Mouse (Mus musculus): Measurements from ENCODE around the gene Krt79. TPM values are rescaled to one million over a fixed set of nuclear protein-coding genes. Genes with fewer than 3 reads are reported as not detected.
A peak's percentile ranks its signal among the peaks of the same experiment; 100 is the strongest.

Krt79 gene
- 24.6 and 32.7 TPM in 2 replicates for polyA plus RNA-seq (2012; rRNA removed)

DNA sequence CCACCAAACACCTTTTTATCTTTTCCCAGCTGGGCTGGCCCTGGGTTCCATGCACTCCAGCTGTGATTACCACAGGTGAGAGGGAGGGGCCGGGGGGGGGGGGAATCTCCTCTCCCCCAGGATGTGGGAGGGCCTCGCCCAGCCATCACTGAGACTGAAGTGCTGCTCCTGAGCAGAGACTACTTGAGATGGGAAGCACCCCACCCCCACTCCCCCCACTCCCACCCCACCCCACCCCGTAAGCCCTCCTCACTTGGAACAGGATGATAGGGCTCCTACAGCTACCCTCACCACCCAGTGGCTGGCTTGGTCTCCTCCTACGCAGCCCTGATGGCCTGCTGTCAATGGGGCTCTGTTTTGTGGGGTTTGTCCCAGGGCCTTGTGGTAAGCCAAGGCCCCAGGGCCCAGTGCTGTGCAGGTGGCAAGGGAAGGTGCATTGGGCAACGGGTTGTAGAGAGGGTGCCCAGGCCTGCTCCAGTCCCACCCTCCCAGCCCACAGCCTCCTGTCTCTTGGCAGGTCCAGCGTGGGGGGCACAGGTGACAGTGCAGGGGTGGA, at the start of gene Krt79:
TSS of gene Krt79 (minus strand) at position 51 of the 556 bp plus-strand sequence.
- TF ChIP-seq POLR2A (IDR thresholded peaks at IDR 0.05; ENCODE audit: borderline replicate concordance, extremely low read depth, low read depth, low read length) (no peak), CTCF (IDR thresholded peaks at IDR 0.05; ENCODE audit: insufficient read depth, low read length) (no peak)
- Histone ChIP-seq H3K4me1 (ENCODE audit: control insufficient read depth, insufficient read depth, low read length) (no peaks in the 10 kb centered on the region), H3K4me3 (replicated peaks; ENCODE audit: extremely low read depth, low read depth, low read length) (no peak within 1 kb of the TSS)
- DNase-seq, result no peak
- WGBS, result 82% methylated on average over 5 of the region's 6 CpGs

GRCm38 (mm10) chr15:101988714-101989113, 48.6 kb upstream of the Krt79 start:
- peaks cover 1% of the 10 kb centered on the region; the same call in 1 of the 2 replicates for H3K4me1 ChIP-seq (ENCODE audit: control insufficient read depth, insufficient read depth, low read length)
- H3K4me3 ChIP-seq (replicated peaks; ENCODE audit: extremely low read depth, low read depth, low read length), result no peak overlapping the region
- 68% methylated on average over 8 of the region's 8 CpGs for WGBS
- DNase-seq, result no peak
- no peak for TF ChIP-seq POLR2A (IDR thresholded peaks at IDR 0.05; ENCODE audit: borderline replicate concordance, extremely low read depth, low read depth, low read length)
- TF ChIP-seq CTCF (IDR thresholded peaks at IDR 0.05; ENCODE audit: insufficient read depth, low read length), result no peak

- WGBS, result under 1% methylated on average over 10 of the region's 10 CpGs
- peak; percentile 85 for DNase-seq
Measured at GRCm38 (mm10) chr15:101988119-101988518, 48.0 kb upstream of the Krt79 start.

GRCm38 (mm10) chr15:101984746-101985145, 44.6 kb upstream of the Krt79 start:
- Histone ChIP-seq H3K4me1 (ENCODE audit: control insufficient read depth, insufficient read depth, low read length) (peaks cover 3% of the 10 kb centered on the region; the same call in 1 of the 2 replicates), H3K4me3 (replicated peaks; ENCODE audit: extremely low read depth, low read depth, low read length) (no peak overlapping the region)
- WGBS, result 6% methylated on average over 6 of the region's 6 CpGs
- TF ChIP-seq POLR2A (IDR thresholded peaks at IDR 0.05; ENCODE audit: borderline replicate concordance, extremely low read depth, low read depth, low read length) (no peak), CTCF (IDR thresholded peaks at IDR 0.05; ENCODE audit: insufficient read depth, low read length) (no peak)
- no peak for DNase-seq

More at GRCm38 (mm10) chr15:101988119-101988518, 48.0 kb upstream of the Krt79 start:
- no peak for TF ChIP-seq POLR2A (IDR thresholded peaks at IDR 0.05; ENCODE audit: borderline replicate concordance, extremely low read depth, low read depth, low read length)
- TF ChIP-seq CTCF (IDR thresholded peaks at IDR 0.05; ENCODE audit: insufficient read depth, low read length), result peak; percentile 94
- peaks cover 3% of the 10 kb centered on the region; the same call in 1 of the 2 replicates for H3K4me1 ChIP-seq (ENCODE audit: control insufficient read depth, insufficient read depth, low read length)
- H3K4me3 ChIP-seq (replicated peaks; ENCODE audit: extremely low read depth, low read depth, low read length), result no peak overlapping the region

DNA sequence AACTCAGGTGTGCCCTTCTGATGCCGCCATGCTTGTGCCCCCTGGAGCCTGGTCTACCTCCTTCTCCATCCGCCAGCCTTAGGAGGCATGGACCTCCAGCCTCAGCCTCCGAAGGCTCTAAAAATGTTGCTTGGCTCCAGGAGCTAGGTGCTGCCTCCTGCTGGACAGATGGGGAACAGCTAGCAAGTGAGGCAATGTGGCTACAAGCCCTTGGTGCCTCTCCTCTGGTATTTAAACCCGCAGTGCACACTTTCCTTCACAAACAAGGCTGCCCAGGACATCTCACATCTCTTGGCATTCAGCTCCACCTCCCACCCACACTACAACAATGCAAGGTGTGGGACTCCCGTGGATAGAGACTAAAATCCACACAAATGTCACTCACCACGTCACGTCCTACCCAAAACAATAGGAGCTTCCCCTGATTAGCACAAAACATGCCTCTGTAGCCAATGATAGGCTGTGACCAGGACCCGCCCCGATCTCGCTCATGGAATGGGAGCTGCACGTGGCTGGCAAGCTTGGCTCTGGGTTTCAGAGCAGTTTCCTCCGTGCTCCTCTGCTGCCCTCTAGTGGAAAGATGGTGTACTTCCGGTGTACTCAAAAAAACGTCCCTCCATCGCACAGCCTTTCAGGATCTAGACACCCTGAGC, 44.0 kb upstream of the Krt79 start:
- H3K4me3 ChIP-seq (replicated peaks; ENCODE audit: extremely low read depth, low read depth, low read length), result peak overlapping the region; percentile 40
- DNase-seq, result peak; percentile 87
- TF ChIP-seq POLR2A (IDR thresholded peaks at IDR 0.05; ENCODE audit: borderline replicate concordance, extremely low read depth, low read depth, low read length), result no peak; the same call in 1 of the 2 replicates
- peak; percentile 99 for TF ChIP-seq CTCF (IDR thresholded peaks at IDR 0.05; ENCODE audit: insufficient read depth, low read length)
- 2% methylated on average over 15 of the region's 15 CpGs for WGBS
- H3K4me1 ChIP-seq (ENCODE audit: control insufficient read depth, insufficient read depth, low read length), result peaks cover 3% of the 10 kb centered on the region; the same call in 1 of the 2 replicates

GRCm38 (mm10) chr15:101983315-101983948, 43.3 kb upstream of the Krt79 start:
- 74% methylated on average over 13 of the region's 13 CpGs for WGBS
- TF ChIP-seq POLR2A (IDR thresholded peaks at IDR 0.05; ENCODE audit: borderline replicate concordance, extremely low read depth, low read depth, low read length) (no peak), CTCF (IDR thresholded peaks at IDR 0.05; ENCODE audit: insufficient read depth, low read length) (no peak)
- no peak for DNase-seq
- Histone ChIP-seq H3K4me3 (replicated peaks; ENCODE audit: extremely low read depth, low read depth, low read length) (no peak overlapping the region), H3K4me1 (ENCODE audit: control insufficient read depth, insufficient read depth, low read length) (peaks cover 3% of the 10 kb centered on the region; the same call in 1 of the 2 replicates)

- no peak for TF ChIP-seq POLR2A (IDR thresholded peaks at IDR 0.05; ENCODE audit: borderline replicate concordance, extremely low read depth, low read depth, low read length)
- TF ChIP-seq CTCF (IDR thresholded peaks at IDR 0.05; ENCODE audit: insufficient read depth, low read length), result no peak
- Histone ChIP-seq H3K4me3 (replicated peaks; ENCODE audit: extremely low read depth, low read depth, low read length) (no peak overlapping the region), H3K4me1 (ENCODE audit: control insufficient read depth, insufficient read depth, low read length) (peaks cover 17% of the 10 kb centered on the region)
- WGBS, result 50% methylated on average over 6 of the region's 6 CpGs
- DNase-seq, result peak; percentile 73
Measured at GRCm38 (mm10) chr15:101980849-101981248, 40.7 kb upstream of the Krt79 start.

DNA sequence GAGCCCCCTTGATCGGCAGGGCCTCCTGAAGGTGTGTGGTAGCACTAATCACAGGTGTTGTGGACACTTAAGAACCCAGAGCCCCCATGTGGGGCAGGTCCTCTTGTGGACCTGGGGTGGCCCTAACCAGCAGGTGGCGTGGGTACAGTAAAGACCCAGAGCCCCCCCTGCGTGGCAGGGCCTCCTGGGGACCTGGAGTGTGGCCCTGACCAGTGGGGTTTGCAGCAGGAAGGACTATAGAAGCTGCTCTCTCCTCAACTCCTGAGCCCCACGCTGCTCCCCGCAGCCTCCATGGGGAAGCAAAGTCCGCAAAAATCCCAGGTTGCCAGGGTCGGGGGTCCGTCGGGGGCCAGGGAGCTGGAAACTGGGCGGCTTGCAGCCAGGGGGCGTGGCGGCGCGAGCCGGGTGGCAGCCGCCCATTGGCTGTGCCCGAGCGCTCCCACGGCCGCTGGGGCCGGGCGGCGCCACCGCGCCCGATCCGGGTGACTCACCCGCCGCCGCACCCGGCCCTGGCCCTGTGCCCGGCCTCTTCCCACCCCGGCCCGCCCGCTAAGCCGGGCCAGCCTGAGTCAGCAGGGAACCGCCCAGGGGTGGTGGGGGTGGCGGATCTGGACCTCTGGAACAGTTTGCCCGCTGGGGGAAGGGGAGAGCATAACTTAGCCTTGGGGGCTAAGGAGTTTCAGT, 37.1 kb upstream of the Krt79 start:
- Histone ChIP-seq H3K4me3 (replicated peaks; ENCODE audit: extremely low read depth, low read depth, low read length) (peak overlapping the region; percentile 7), H3K4me1 (ENCODE audit: control insufficient read depth, insufficient read depth, low read length) (peaks cover 16% of the 10 kb centered on the region)
- TF ChIP-seq CTCF (IDR thresholded peaks at IDR 0.05; ENCODE audit: insufficient read depth, low read length) (no peak), POLR2A (IDR thresholded peaks at IDR 0.05; ENCODE audit: borderline replicate concordance, extremely low read depth, low read depth, low read length) (no peak)
- WGBS, result 2% methylated on average over 37 of the region's 39 CpGs
- peak; percentile 92 for DNase-seq

- peak; percentile 48 for DNase-seq
- no peak for TF ChIP-seq CTCF (IDR thresholded peaks at IDR 0.05; ENCODE audit: insufficient read depth, low read length)
- TF ChIP-seq POLR2A (IDR thresholded peaks at IDR 0.05; ENCODE audit: borderline replicate concordance, extremely low read depth, low read depth, low read length), result no peak
- 65% methylated on average over 3 of the region's 3 CpGs for WGBS
Measured at GRCm38 (mm10) chr15:101976641-101977040, 36.5 kb upstream of the Krt79 start.

More at GRCm38 (mm10) chr15:101976641-101977040, 36.5 kb upstream of the Krt79 start:
- Histone ChIP-seq H3K4me3 (replicated peaks; ENCODE audit: extremely low read depth, low read depth, low read length) (no peak overlapping the region), H3K4me1 (ENCODE audit: control insufficient read depth, insufficient read depth, low read length) (peaks cover 16% of the 10 kb centered on the region)
